Mouse (Mus musculus): ENCODE data around the gene Gpd1.
A peak's percentile ranks its signal among the peaks of the same experiment; 100 is the strongest.
"Not testable (repeated sequence)": the region's sequence is repeated elsewhere in the genome, so short reads cannot be mapped to it uniquely, and the experiment has no call there.

The Gpd1 gene

DNA sequence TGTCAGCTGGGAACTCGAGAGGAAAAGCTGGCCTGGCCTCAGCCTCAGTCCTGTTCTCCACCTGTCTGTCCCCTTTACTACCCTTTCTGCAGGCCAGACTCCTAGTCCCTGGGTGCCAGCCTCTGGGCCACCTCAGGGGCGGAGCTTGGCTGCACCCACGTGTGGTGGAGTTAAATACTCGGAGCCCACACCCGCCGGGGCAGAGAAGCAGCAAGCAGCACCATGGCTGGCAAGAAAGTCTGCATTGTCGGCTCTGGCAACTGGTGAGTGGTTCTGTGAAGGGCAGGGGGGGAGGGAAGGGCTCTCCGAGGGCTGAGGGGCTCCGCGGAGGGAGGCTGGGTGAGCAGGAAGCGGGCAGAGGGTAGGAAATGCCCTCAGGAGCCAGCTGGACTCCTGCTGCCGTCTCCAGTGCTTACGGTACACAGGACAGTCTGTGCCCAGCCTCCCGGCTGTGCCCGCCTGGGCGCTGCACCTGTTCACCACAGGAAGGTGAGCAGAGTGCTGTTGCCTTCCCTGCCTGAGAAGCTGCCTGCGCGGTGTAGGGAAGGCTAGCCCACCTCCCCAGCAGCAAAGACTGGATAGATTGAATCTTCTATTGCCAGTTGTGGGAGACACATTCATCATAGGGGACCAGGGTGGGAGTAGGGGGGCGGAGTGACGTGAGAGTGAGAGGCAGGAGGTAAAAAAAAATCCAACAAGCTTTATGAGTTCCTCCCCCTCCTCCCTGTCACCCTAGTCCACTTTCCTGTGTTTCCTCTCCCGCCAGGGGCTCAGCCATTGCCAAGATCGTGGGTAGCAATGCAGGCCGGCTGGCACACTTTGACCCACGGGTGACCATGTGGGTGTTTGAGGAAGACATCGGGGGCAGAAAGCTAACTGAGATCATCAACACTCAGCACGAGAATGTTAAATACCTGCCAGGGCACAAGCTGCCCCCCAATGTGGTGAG lies at the start of gene Gpd1:
Gene Gpd1 (plus strand): TSS at position 130 of the 949 bp plus-strand sequence.
- peak; percentile 45 for DNase-seq (ENCODE audit: low spot score)

DNA sequence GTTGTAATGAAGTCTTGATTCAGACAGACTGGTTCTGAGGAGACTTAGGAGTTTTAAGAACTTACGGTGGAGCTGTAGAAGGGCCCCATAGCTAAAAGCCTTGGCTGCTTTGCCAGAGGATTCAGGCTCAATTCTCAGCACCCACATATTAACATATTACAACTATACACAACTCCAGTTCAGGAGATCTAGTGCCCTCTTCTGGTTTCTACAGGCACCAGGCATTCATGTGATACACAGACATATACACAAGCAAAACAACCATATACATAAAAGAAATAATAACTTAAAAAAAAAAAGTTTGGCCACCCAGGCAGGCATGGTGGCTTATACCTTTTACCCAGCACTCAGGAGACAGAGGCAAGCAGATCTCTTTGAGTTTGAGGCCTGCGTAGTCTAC lies 49.8 kb upstream of the Gpd1 start:
- no peak for DNase-seq (ENCODE audit: low spot score)

DNA sequence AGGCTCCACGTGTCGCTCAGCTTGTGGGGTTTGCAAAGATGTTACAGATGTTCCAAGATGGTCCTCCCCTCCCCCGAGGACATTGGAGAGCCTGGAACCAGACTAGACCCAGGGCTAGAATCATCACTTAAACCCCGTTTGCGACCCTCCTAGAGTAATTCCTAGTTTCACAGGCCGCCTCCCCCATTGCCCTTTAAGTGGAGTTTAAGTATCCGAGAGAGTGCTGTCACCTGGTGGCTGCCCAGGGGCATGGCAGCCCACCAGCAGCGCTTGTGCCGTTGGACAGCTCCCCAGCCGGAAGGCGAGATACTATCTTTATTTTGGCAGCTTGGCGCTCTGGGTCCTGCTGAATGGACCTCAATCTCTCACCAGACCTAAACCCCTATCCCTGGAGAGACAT lies 48.4 kb upstream of the Gpd1 start:
- peak; percentile 79 for DNase-seq (ENCODE audit: low spot score)

DNA sequence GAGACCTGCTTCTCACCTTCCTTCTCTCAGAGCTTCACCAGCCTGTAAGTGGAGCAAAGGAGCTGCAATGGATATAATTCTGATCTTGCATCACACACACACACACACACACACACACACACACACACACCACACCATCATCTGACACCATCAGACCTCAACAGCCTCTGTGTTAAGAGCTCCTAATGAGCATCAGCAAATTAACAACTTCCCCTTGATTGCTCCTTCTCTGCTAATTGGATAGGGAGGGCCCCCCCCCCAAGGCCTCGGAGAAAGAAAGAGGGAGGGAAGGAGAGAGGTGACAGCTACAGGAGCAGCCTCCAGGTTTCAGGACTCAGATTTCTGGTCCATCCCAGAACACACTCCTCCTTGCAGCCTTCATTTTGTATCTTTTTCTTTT lies 47.9 kb upstream of the Gpd1 start:
- DNase-seq (ENCODE audit: low spot score), result no peak

DNA sequence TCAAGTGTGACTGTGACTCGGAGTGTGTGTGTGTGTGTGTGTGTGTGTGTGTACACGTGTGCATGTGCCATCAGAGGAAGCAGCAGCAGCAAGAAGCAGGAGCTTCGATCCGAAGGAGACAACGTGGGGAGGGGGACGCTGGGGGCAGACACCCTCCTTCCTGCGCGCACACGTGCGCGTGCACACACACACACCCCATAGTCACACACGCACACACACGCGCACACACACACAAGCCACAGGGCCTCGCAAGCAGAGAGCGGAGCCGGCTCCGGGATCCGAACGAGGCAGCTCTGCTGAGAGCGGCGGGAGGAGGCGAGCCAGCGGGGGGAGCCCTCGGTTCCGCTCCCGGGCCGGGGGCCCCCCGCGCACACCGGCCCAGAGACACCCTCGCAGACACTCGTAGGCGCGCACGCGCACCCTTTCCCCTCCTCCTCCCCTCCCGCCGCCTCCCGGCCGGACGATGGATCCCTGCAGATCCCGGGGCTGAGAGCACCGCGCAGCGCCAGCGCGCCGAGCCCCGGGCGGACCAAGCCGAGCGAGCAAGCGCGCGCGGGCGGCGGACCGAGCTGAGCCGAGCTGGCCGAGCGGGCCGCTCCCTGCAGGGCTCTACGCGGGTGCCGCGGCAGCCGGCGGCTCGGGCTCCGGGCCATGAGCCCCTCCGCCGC lies 47.0 kb upstream of the Gpd1 start, which contains the start of gene Asic1:
Gene Asic1 (plus strand): TSS at position 215 of the 668 bp plus-strand sequence.
- DNase-seq (ENCODE audit: low spot score), result peak; percentile 66

GRCm38 (mm10) chr15:99670964-99671670 lies 46.2 kb upstream of the Gpd1 start:
- DNase-seq (ENCODE audit: low spot score), result no peak

DNA sequence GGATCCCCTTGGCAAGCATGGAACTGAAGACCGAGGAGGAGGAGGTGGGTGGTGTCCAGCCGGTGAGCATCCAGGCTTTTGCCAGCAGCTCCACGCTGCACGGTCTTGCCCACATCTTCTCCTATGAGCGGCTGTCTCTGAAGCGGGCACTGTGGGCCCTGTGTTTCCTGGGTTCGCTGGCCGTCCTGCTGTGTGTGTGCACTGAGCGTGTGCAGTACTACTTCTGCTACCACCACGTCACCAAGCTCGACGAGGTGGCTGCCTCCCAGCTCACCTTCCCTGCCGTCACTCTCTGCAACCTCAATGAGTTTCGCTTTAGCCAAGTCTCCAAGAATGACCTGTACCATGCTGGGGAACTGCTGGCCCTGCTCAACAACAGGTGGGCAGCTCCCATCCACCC lies 45.5 kb upstream of the Gpd1 start:
- DNase-seq (ENCODE audit: low spot score), result no peak

GRCm38 (mm10) chr15:99674866-99675265 lies 42.4 kb upstream of the Gpd1 start:
- no peak for DNase-seq (ENCODE audit: low spot score)

DNA sequence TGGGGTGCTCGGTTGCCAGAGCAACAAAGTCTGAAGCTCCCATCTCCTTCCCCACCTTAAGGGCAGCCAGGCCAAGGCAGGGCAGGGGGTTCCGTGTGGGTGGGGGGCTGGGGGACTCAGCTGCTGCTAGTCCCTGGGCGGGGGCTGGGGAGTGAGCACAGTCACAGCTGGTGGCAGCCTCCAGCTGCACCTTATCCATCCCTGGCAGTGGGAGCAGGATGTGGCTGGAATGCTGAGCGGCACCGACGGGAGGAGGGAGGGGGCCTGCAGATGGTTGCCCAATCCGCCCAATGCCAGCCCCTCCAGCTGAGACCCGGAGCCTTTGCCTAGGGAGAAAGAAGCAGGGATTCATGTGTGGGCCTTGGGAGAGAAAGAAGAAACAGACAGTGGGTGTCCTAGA lies 40.2 kb upstream of the Gpd1 start:
- no peak for DNase-seq (ENCODE audit: low spot score)

- peak; percentile 45 for DNase-seq (ENCODE audit: low spot score)
These were observed 39.1 kb upstream of the Gpd1 start for GRCm38 (mm10) chr15:99678063-99678800.

- no peak for DNase-seq (ENCODE audit: low spot score)
These were observed 38.3 kb upstream of the Gpd1 start for GRCm38 (mm10) chr15:99679008-99679407.

- no peak for DNase-seq (ENCODE audit: low spot score)
These were observed 34.4 kb upstream of the Gpd1 start for GRCm38 (mm10) chr15:99682880-99683279.

GRCm38 (mm10) chr15:99684156-99684555 lies 33.2 kb upstream of the Gpd1 start:
- DNase-seq (ENCODE audit: low spot score), result no peak

GRCm38 (mm10) chr15:99688712-99689111 lies 28.6 kb upstream of the Gpd1 start:
- peak; percentile 50 for DNase-seq (ENCODE audit: low spot score)

- DNase-seq (ENCODE audit: low spot score), result no peak
These were observed 26.4 kb upstream of the Gpd1 start for GRCm38 (mm10) chr15:99690924-99691323.

GRCm38 (mm10) chr15:99691976-99692375 lies 25.3 kb upstream of the Gpd1 start:
- DNase-seq (ENCODE audit: low spot score), result no peak

DNA sequence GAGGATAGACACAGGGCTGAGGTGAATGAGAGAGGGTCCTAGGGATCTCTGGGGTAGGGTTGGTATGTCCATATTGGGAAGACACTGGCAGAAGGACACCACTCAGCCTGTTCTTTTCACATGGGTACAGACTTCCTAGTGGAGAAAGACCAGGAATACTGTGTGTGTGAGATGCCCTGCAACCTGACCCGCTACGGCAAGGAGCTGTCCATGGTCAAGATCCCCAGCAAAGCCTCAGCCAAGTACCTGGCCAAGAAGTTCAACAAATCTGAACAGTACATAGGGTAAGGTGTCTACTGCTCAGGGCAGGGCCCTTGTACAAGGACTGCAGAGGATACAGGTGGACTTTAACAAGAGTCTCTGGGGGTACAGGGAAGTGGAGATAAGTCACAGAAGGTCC lies 20.0 kb upstream of the Gpd1 start:
- no peak for DNase-seq (ENCODE audit: low spot score)

- DNase-seq (ENCODE audit: low spot score), result no peak
These were observed 18.7 kb upstream of the Gpd1 start for GRCm38 (mm10) chr15:99698533-99699085.

DNA sequence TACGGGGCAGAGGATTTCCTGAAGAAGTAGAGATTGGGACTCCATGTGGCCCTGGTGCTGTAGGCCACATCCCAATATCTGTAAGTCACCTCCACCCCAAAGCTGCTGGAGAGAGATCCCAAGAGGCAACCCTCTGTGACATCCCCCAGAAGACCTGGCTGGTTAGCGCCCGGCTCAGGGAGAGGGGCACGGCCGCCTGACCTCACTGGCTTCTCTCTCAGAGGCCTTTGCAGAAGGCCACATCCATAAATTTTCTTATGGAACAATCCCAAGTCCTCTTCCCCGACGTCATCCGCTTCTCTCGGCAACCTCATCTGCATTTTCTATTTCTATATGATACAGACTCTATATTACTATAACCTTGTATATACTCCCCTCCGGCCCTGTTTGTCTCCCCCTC lies 17.6 kb upstream of the Gpd1 start:
- DNase-seq (ENCODE audit: low spot score), result no peak

GRCm38 (mm10) chr15:99700219-99701106 lies 16.9 kb upstream of the Gpd1 start:
- no peak for DNase-seq (ENCODE audit: low spot score)

DNA sequence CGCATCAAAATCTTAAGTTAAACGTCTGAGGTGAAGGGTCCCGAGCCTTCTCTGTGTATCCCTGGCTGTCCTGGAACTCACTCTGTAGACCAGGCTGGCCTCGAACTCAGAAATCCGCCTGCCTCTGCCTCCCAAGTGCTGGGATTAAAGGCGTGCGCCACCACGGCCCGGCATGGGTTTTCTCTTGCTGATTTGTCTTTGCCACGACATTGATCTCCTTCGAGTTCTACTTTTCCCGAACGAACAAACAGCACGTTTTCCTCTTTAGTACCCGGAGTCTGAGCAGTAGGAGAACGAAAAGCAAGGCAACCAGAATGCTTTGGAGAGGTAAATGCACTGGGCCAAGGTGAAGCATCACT lies 15.7 kb upstream of the Gpd1 start:
- not testable (repeated sequence) for DNase-seq (ENCODE audit: low spot score)

Measured in urinary bladder, postnatal 14 days (tissue).